Mouse (Mus musculus) liver, embryonic 11.5 days (tissue): ENCODE results near the gene Cd93. TPM values are rescaled to one million over a fixed set of nuclear protein-coding genes. Genes with fewer than 3 reads are reported as not detected.

Experiments
- ATAC-seq: fragments of 200-750 bp; cut with Nextera tagmentation; replicated peaks from 2 replicates; pipeline ENCODE4 v1.8.0; 2017; ENCODE audit warnings: moderate number of reproducible peaks, mild to moderate bottlenecking, moderate TSS enrichment, moderate library complexity; ENCODE audit not compliant: low FRiP score
- DNase-seq: peaks from one replicate; pipeline ENCODE4 v3.0.0-alpha.2; 2017; ENCODE audit warnings: low spot score
- H3K27ac ChIP-seq: fragments of 300-500 bp; sonication (generic); 2 replicates; pipeline ENCODE4 v1.5.1; 2014; ENCODE audit warnings: mild to moderate bottlenecking, low read depth, low read length, control low read depth
- H3K27me3 ChIP-seq: fragments of 300-500 bp; sonication (generic); replicated peaks from 2 replicates; pipeline ENCODE4 v1.6.1; 2014; ENCODE audit warnings: low read length, mixed read lengths; ENCODE audit not compliant: control insufficient read depth, insufficient read depth
- H3K36me3 ChIP-seq: fragments of 300-500 bp; sonication (generic); 2 replicates; pipeline ENCODE4 v1.6.1; 2014; ENCODE audit warnings: mild to moderate bottlenecking, low read length, moderate library complexity, mixed read lengths; ENCODE audit not compliant: control insufficient read depth, insufficient read depth
- H3K4me1 ChIP-seq: fragments of 300-500 bp; sonication (generic); replicated peaks from 2 replicates; pipeline ENCODE4 v1.6.1; 2014; ENCODE audit warnings: low read length, mixed read lengths; ENCODE audit not compliant: control insufficient read depth, insufficient read depth
- H3K4me2 ChIP-seq: fragments of 300-500 bp; sonication (generic); 2 replicates; pipeline ENCODE4 v1.6.1; 2014; ENCODE audit warnings: mild to moderate bottlenecking, control low read depth, moderate library complexity
- H3K4me3 ChIP-seq: fragments of 300-500 bp; sonication (generic); 2 replicates; pipeline ENCODE4 v1.5.1; 2014; ENCODE audit warnings: low read depth, low read length, control low read depth
- H3K9ac ChIP-seq: fragments of 300-500 bp; sonication (generic); 2 replicates; pipeline ENCODE4 v1.6.1; 2014; ENCODE audit warnings: low read depth, low read length, control low read depth
- H3K9me3 ChIP-seq: fragments of 300-500 bp; sonication (generic); 2 replicates; pipeline ENCODE4 v1.6.1; 2016; ENCODE audit warnings: low read length, inconsistent platforms, mixed read lengths; ENCODE audit not compliant: control insufficient read depth
- WGBS: fragments of 180-500 bp; shearing (Covaris S2); extraction: QIAGEN DNeasy Blood & Tissue Kit; methylation state at CpG from one replicate; pipeline ENCODE4 v1.1.7; 2014; 5-methylcytosine and 5-hydroxymethylcytosine counted together
- polyA plus RNA-seq: library from polyadenylated mRNA; unstranded; fragments of >200 nt; fragmentation: Nextera tagmentation; extraction: Ambion mirVana; gene quantifications from 2 replicates; pipeline ENCODE4 v1.2.1, GENCODE M21; 2014

Gene Cd93
- 4.6 and 5.0 TPM in 2 replicates for polyA plus RNA-seq

DNA sequence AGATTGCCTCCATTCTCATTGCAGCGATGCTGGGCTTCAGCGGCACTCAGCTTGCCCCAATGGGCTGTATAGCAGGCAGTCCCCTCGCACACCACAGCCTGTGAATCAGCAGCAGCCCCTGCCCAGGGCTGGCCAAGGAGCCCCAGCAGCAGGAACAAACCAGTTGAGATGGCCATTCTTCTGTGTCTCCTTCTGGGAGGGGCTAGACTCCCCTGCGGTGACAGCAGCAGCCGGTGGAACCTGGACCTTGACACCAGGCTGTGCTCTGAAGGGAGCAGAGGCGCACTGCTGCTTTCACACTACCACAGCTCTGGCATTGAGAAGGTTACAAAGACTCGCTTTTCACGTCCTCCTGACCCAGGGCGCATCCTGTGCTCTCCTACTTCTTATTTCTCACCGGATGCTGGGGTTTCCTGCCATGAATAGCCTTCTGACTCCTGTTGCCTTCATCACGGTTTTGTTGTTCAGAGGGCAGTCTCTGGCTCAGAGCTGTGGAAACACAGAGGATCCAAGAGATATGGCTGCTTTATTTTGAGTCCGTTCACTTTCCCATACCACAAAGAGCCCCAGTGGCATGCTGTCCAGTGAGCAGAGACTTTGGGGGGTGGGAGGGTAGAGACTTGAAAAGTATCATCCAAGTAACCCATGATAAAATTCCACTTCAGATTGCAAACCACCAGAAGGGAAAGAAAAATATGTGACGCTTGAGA is at the start of gene Cd93:
Cd93 (minus strand) TSS at position 315 of the 710 bp plus-strand sequence.
- WGBS, result 27% methylated on average over 13 of the region's 13 CpGs
- Histone ChIP-seq H3K9ac (peak within 1 kb of the TSS; percentile 9; the same call in 1 of the 2 replicates), H3K4me2 (peak within 1 kb of the TSS; percentile 41), H3K4me3 (peak within 1 kb of the TSS; percentile 31), H3K27me3 (no peaks in the 10 kb centered on the region), H3K36me3 (no peaks in the 10 kb centered on the region), H3K27ac (peak within 1 kb of the TSS; percentile 43), H3K4me1 (peaks cover 6% of the 10 kb centered on the region; the same call in 1 of the 2 replicates), H3K9me3 (no peaks in the 10 kb centered on the region)
- peak; percentile 36 for DNase-seq
- peak; percentile 53; the same call in 1 of the 2 replicates for ATAC-seq

DNA sequence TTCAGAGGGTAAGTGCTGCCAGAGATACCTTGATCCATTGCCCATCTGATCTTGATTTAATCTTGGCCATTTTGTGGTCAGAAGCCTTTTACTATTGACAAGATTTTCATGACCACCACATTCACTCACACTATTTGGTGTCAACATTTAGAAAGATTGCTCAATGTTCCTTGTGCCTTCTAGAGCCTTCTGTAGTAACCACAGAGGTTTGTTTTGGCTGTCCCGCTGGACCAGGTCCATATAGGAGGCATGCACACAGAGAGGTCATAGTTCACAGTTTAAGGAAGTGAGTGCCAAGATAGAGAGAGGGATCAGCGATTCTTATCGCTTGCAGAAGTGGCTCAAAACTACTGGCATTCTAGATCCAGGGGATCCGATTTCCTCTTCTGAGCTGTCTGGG is 48.7 kb upstream of the Cd93 start:
- no peaks in the 10 kb centered on the region for H3K27me3 ChIP-seq
- DNase-seq (no peak), ATAC-seq (no peak)
- H3K4me3 ChIP-seq, result no peak overlapping the region
- WGBS, result 35% methylated on average over 4 of the region's 4 CpGs
- H3K9ac ChIP-seq, result no peak overlapping the region
- no peak overlapping the region for H3K4me2 ChIP-seq
- H3K9me3 ChIP-seq, result no peaks in the 10 kb centered on the region
- H3K27ac ChIP-seq, result no peak overlapping the region
- H3K4me1 ChIP-seq, result peaks cover 6% of the 10 kb centered on the region; the same call in 1 of the 2 replicates
- H3K36me3 ChIP-seq, result no peaks in the 10 kb centered on the region

GRCm38 (mm10) chr2:148490150-148490549 is 46.8 kb upstream of the Cd93 start:
- ATAC-seq (no peak), DNase-seq (no peak)
- peaks cover 6% of the 10 kb centered on the region; the same call in 1 of the 2 replicates for H3K4me1 ChIP-seq
- no peak overlapping the region for H3K4me3 ChIP-seq
- H3K27ac ChIP-seq, result no peak overlapping the region
- no peaks in the 10 kb centered on the region for H3K36me3 ChIP-seq
- H3K27me3 ChIP-seq, result no peaks in the 10 kb centered on the region
- no peak overlapping the region for H3K4me2 ChIP-seq
- no peaks in the 10 kb centered on the region for H3K9me3 ChIP-seq
- H3K9ac ChIP-seq, result no peak overlapping the region
- 36% methylated on average over 6 of the region's 6 CpGs for WGBS

DNA sequence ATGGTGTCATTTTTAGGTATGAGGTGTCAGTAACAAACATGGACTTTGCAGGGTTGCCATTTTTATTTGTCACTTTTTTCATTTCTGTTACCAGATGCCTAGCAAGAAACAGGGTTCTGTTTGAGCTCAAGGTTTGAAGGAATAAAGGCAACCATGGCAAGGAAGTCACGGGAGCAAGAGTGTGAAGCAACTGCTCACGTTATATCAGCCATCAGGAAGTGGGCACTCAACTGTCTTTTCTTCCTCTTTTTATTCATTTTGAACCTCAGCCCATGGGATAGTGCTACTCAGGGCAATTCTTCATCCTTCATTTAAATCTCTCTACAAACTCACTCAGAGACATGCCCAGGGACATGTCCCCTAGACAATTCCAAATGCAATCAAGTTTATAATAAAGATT is 45.5 kb upstream of the Cd93 start:
- peaks cover 6% of the 10 kb centered on the region; the same call in 1 of the 2 replicates for H3K4me1 ChIP-seq
- H3K9ac ChIP-seq, result no peak overlapping the region
- WGBS, result 33% methylated on average over 2 of the region's 2 CpGs

GRCm38 (mm10) chr2:148485576-148485975 is 42.2 kb upstream of the Cd93 start:
- no peaks in the 10 kb centered on the region for H3K27me3 ChIP-seq
- no peak for ATAC-seq

More for the DNA sequence above, 45.5 kb upstream of the Cd93 start:
- Histone ChIP-seq H3K36me3 (no peaks in the 10 kb centered on the region), H3K27me3 (no peaks in the 10 kb centered on the region), H3K4me2 (no peak overlapping the region), H3K4me3 (no peak overlapping the region), H3K9me3 (no peaks in the 10 kb centered on the region), H3K27ac (no peak overlapping the region)
- no peak for ATAC-seq
- DNase-seq, result no peak

DNA sequence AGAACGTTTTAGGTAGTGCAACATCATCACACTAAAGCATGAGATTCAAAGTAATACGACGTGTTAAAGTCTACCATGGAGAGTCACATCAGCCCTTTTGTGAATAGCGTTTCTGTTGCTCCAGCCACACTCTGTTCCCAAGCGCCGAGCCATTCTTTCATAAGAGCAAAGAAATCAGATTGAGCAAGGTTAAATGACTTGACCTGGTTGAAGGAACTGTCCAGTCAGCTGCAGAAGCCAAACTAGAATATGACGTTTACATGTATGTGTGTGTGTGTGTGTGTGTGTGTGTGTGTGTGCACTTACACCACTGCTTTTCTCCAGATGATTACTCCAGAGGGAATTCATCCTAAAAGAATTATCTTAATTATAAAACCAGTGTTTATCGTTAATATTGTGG is 37.0 kb upstream of the Cd93 start:
- Histone ChIP-seq H3K4me2 (no peak overlapping the region), H3K4me1 (no peaks in the 10 kb centered on the region), H3K36me3 (no peaks in the 10 kb centered on the region), H3K9ac (no peak overlapping the region), H3K27me3 (no peaks in the 10 kb centered on the region), H3K9me3 (no peaks in the 10 kb centered on the region), H3K4me3 (no peak overlapping the region), H3K27ac (no peak overlapping the region)
- DNase-seq (no peak), ATAC-seq (no peak)
- WGBS, result 81% methylated on average over 8 of the region's 8 CpGs

More at GRCm38 (mm10) chr2:148485576-148485975, 42.2 kb upstream of the Cd93 start:
- H3K9ac ChIP-seq, result no peak overlapping the region
- no peak overlapping the region for H3K27ac ChIP-seq
- H3K36me3 ChIP-seq, result no peaks in the 10 kb centered on the region
- H3K4me1 ChIP-seq, result peaks cover 6% of the 10 kb centered on the region; the same call in 1 of the 2 replicates
- WGBS, result 83% methylated on average over 4 of the region's 4 CpGs
- no peaks in the 10 kb centered on the region for H3K9me3 ChIP-seq
- no peak overlapping the region for H3K4me2 ChIP-seq
- no peak for DNase-seq
- H3K4me3 ChIP-seq, result no peak overlapping the region

DNA sequence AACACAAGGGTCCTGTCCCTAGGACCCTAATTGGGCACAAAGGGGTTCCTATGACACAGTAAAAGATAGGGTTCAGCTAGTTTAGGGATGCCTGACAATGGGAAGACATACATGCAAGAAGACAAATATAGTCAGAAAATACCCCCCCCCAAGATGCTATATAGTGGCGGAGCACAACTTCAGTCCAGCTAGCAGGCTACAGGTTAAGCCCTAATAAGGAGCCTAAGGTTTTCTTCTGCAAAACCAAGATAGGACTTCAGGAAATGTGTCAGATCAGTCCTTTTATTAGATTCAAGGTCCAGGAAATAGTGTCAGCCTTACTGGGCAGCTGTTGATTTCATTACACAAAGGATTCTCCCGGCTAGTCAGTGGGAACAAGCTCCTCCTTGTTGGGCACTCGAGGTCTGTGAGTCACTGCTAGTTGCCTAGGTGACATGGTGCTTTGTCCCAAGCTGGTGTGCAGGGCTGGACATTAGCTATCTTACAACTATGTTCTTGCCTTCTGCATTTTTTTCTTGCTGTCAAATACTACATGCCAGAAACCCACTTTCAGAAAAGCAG is 34.9 kb upstream of the Cd93 start:
- Histone ChIP-seq H3K9me3 (no peaks in the 10 kb centered on the region), H3K9ac (no peak overlapping the region), H3K4me2 (no peak overlapping the region), H3K27me3 (no peaks in the 10 kb centered on the region), H3K27ac (no peak overlapping the region), H3K4me3 (no peak overlapping the region), H3K36me3 (no peaks in the 10 kb centered on the region), H3K4me1 (no peaks in the 10 kb centered on the region)
- DNase-seq (no peak), ATAC-seq (peak; percentile 57; the same call in 1 of the 2 replicates)
- 37% methylated on average over 3 of the region's 3 CpGs for WGBS

DNA sequence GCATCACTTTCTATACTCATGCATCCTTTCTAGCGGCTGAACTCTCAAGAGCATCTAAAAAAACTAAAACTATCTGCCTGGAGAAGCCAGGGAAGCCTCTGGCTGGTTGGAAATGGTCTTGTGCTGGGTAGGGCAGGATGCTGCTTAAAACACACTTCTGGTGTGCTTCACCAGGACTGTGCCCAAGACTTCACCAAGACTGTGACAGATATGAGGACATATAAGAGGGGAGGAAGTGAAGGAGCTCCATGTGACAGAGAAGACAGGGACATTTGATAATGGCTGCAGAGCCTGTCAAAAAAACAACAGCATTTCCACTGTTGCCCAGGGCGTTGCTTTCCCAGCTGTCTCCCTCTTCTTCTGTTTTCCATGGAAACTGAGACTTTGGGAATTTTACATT is 34.0 kb upstream of the Cd93 start:
- 68% methylated on average over 2 of the region's 2 CpGs for WGBS
- Histone ChIP-seq H3K4me2 (no peak overlapping the region), H3K4me3 (no peak overlapping the region), H3K9me3 (no peaks in the 10 kb centered on the region), H3K9ac (no peak overlapping the region), H3K27ac (no peak overlapping the region), H3K36me3 (no peaks in the 10 kb centered on the region), H3K4me1 (no peaks in the 10 kb centered on the region), H3K27me3 (no peaks in the 10 kb centered on the region)
- DNase-seq, result no peak
- ATAC-seq, result no peak

- WGBS, result 69% methylated on average over 4 of the region's 4 CpGs
- H3K4me1 ChIP-seq, result no peaks in the 10 kb centered on the region
- no peaks in the 10 kb centered on the region for H3K9me3 ChIP-seq
- no peaks in the 10 kb centered on the region for H3K36me3 ChIP-seq
- H3K27ac ChIP-seq, result no peak overlapping the region
- H3K4me2 ChIP-seq, result no peak overlapping the region
- ATAC-seq (no peak), DNase-seq (no peak)
- no peaks in the 10 kb centered on the region for H3K27me3 ChIP-seq
- no peak overlapping the region for H3K9ac ChIP-seq
- no peak overlapping the region for H3K4me3 ChIP-seq
Observed at GRCm38 (mm10) chr2:148476576-148476975, 33.2 kb upstream of the Cd93 start.
